Mouse (Mus musculus) CD8-positive naive resting alpha-beta T cell, adult 2 months (primary cell): ENCODE results near the gene Impdh1.
"Not testable (repeated sequence)": the region's sequence is repeated elsewhere in the genome, so short reads cannot be mapped to it uniquely, and the experiment has no call there.

Experiments
- DNase-seq, 2 experiments: peaks; one replicate each; pipeline ENCODE4 v3.0.0; 2022; ENCODE audit warnings: low read depth in 2 of 2, low spot score in 2 of 2

The Impdh1 gene

DNA sequence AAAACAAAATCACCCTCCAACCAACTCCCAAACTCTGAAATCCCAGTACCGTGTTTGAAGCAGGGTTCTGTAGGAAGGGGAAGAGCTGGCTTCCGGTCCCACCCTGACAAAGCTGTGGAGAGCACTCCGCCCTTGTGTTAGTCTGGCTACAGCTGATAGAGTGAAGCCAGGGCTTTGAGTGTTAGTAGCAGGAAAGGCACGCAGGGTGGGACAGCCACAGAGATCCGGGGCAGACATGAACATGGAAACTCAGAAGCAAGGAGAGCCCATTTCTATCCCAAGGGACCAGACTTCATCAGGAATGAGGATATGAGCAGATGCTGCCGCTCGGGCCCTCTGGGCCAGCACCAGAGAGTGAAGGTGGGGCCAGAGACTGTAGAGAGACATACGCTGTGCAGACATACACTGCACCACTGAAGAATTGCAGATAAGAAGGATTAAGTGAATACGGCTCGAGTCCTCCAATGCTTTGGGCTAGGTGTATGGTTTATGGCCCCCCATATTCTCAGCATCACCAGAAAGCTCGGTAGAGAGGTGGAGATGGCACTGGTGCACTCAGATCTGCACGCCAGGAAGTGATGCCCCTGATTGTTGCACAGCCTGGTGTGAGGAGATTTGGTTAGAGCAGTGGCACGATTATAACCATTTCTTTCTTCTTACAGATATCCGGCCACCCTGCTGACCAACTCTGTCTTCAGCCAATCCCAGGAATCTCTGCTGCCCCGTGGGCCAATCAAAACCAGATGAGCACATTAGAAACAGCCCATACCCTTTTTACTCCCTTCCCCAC lies 22.0 kb downstream of the Impdh1 start:
- DNase-seq = no peak

DNA sequence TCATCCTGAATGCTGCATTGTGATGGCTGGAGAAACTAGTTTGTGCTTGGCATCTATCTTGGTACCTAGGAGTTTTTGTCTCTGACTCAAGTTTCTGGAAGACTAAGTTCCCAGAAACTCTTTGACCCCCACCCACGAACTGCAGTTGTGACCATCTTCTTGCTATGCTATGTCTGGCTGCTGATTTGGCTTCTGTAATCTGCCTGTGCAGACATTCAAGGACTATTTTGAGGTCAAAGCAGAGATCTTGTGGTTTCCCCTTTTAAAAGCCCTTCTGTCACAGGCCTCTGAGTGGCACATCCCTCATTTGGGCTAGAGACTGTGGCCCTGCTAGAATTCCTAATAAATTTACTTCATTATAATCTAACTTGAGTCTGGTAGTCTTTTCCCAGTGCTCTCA lies 28.2 kb downstream of the Impdh1 start:
- no peak for DNase-seq

DNA sequence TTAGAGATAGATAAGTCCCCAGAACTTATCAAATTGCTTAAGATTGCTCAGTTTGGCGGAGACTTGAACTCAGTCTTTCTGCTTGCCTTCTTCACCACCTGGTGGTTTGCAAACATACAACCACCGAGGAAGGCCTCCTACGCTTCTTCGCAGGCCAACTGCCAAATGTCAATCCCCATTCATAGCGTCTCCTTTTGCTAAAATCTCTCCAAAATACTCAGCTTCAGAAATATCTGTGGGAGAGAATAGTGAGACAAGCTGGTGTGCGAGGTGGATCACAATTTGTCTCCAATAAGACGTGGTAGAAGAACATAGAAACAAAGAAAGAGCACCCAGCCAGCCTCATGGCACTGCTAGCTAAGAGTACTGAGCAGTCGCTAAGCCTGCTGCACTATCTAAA lies 36.3 kb downstream of the Impdh1 start:
- DNase-seq = no peak

DNA sequence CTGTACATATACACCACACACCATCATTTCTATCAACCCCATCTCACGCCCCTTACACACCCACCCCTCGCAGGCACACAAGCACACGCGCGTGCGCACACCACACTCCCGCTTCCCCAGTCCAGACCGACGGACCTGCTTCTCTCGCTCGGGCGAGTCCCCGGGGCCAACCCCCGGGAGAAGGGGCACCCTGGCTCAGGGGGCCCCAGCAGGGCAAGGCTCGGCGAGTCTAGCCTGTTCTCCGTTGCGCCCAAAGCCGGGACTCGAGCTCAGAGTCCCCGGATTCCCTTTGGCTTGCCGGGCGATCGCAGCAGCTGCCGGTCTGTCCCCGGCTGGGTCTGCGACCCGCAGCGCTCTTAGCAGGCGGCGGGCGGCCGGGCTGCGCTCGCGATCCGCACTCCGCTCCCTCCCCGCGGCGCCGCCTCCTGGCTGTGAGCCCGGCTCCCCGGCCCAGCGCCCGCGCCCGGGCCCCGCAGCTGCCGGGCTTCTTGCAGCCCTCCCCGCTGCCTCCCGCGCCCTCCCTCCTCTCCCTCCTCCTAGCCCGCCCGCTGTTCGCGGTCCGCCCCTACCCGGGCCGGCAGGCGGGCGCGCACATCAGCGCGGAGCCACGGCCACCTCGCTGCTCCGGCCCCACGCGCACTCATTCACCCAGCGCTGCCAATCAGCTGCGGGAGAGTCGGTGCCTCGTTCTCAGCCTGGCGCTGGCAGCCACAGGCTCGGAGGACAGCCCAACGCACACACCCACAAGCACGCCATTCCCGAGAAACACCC lies 37.1 kb downstream of the Impdh1 start, which contains the start of gene Prrt4:
Gene Prrt4, minus strand, starts transcription at position 697 of the 771 bp plus-strand sequence.
- peak in 1 of 2 experiments; percentile 7 for DNase-seq

DNA sequence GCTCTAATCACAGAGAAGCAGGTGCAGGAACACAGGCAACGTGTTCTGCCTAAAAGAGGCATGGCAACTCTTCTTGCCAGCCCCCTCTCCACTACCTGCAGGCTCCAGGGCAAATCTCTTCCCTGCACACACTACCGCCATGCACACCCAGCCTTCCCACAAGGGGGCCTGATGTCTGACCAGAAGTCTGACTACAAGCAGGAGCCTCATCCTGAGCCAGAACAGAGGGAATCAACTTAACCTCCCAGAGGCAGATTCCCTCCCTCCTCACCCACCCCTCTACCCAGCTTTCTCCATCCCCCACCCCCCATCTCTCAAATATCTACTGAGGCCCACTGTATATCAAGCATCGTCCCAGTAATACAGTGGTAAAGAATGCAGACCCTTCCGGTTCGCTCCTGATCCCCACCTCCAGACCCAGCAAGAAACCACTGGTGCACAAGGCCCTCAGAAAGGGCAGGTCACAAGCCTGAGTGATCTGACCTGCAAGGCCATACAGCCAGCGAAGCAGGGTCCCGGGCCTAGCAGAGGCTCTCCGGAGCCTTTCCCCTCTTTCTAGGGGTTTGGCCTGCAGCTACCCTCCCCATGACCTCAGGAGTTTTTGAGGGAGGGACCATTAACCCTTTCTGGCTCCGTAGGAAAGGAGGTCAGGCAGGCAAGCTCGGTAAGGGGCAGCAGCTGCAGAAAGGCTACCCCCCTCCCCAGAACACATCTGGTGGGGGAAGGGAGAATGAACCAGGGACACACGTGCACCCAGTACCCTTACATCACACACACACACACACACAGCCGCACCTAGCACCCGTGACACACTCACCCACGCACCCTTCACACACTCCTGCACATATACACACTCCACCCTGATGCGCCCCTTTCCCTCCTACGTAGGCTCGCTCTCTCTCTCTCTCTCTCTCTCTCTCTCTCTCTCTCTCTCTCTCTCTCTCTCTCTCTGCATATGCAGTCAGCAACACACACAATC lies 38.0 kb downstream of the Impdh1 start:
- no peak for DNase-seq

DNA sequence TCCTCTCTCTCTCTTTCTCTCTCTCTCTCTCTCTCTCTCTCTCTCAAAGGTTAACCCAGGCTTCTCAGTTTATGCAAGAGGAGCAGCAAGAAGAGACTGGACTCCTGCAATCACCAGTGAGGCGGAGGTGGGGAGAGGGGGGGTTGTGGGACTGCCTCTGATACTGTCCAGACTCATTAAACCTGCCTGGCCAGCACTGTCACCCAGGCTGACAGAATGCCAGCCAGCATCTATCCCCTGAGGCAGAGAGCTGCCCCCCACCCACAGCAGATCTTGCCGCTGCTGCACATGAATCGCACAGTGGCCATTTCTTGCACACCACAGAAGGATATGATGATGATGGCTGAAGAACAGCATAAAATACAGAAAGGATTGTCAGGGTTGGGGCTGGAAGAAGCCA lies 41.1 kb downstream of the Impdh1 start:
- DNase-seq = no peak

DNA sequence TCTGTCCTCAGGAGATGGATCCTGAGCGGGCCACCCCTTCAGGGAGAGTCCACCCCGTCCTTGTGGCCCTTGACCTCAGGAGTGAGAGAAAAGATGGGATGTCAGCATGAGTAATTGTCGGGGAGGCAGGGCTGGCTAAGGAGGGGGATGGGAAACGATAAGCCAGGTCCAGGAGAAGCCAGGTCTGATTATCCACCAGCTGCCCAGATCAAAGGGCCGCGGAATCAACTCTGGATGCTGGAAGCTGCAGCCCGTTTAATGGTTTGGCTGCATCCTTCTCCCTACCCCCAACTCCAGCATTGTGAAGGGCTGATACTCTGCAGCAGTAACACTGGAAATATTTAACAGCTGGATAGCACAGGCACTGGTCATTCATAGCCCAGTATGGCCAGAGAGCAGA lies 41.8 kb downstream of the Impdh1 start:
- no peak for DNase-seq

DNA sequence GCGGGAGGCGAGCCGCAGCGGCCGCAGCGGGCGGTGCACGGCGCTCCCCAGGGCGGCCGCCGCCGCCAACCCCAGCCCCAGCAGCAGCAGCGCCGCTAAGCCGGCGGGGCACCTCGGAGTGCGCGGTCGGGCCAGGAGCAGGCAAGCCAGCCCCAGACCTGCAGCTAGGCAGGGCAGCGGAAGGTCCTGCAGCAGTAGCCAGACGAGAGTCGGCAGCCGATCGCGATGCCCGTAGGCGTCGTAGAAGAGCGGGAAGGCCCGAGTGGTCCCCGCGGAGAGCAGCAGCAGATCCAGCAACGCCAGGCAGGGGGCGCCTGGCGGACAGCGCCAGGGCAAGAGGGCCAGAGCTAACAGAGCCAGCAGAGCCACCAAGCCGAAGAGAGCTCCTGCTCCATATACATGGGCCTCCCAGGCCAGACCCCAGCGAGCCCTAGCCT lies 45.2 kb downstream of the Impdh1 start:
- peak; percentile 55 to 71 for DNase-seq

DNA sequence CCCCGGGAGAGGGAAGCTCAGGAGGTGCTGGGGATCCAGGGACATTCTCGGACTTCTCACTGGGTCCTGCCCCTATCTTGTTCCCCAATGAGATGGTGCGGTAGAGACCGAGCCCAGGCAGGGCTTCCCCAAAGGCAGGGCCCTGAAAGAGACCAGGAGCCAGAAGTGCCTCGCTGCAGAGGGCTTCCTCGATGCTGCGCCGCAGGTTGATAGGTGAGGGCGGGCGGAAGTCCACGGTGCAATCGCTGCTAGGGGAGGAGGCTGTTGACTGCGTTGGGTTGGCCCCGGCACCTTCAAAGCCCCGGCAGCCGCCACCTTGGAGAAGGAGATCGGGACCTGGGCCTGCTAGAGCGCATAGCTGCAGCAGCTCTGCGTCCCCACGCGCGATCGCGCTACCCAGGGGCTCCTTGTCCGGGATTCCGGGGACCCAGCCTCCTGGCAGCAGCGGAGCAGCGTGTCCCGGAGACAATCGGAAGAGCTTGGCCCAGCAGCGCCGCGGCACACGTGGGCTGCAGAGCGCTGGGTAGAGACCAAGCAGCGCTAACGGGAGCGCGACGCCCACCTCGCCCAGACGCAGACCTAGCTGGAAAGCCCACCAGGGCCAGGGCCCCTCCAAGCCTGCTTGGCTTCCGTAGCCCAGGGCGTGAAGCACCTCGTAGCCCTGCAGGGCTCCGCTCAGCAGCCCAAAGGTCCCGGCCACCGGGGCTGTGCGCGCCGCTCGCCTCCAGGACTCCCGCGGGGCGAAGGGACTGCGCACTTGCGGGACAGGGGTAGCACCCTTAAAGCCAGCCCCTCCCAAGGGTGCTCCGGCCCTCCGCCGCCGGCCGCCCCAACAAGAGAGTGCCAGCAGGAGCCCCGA lies 45.9 kb downstream of the Impdh1 start:
- peak; percentile 69 to 72 for DNase-seq

DNA sequence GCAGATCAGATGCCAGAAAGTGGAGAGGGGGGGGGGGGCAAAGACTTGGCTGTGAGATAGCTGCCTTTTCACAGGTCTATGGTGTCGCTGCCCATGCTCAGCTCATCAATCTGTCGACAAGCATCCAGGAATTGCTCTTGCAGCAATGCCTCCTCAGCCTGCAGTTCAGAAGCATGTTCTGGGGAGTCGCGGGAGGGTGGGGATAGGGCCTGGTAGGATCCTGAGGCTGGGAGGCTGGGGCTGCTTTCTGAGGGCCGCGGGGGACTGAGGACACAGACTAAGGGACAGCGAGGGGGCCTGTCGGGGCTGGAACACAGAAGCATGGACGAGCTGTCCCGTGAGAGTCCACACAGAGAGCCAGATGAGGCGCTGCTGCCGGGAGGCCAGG lies 46.5 kb downstream of the Impdh1 start:
- no peak for DNase-seq

DNA sequence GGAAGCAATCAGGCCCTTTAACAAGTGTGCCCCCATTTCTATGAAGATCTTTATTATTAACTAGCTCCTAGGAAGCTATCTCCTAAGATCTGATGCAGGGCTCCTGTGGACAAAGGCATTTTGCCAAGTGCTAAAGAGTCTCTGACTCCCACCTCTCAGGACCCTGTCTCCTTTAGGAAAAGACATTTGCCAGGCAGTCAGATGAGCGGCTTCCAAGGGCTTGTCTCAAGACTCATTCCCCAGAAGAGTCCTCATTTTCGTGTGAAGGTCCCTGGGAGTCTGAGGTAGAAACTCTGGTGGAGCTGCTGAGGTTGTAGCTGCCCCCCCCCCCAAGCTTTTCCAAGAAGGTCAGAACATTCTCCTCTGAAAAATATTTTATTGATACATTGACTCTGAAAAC lies 47.3 kb downstream of the Impdh1 start:
- DNase-seq = no peak

DNA sequence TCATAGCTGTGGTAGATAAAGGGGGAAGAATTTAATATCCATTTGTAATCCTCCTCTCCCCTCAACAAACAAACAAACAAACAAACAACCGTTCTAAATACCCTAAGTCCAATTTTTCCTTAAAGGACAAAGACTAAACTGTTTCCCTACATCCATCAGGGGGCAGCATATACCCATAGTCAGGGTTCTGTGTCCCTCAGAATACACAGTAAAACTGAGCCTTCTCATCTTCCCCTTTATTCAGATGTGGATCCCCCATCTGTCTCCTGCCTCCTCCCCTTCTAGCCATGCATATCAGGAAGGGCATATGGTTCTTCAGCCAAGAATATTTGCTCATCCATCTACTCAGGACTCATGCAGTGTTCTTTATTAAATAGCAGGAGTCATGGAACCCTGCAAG lies 50.0 kb downstream of the Impdh1 start:
- peak; percentile 29 to 54 for DNase-seq

DNA sequence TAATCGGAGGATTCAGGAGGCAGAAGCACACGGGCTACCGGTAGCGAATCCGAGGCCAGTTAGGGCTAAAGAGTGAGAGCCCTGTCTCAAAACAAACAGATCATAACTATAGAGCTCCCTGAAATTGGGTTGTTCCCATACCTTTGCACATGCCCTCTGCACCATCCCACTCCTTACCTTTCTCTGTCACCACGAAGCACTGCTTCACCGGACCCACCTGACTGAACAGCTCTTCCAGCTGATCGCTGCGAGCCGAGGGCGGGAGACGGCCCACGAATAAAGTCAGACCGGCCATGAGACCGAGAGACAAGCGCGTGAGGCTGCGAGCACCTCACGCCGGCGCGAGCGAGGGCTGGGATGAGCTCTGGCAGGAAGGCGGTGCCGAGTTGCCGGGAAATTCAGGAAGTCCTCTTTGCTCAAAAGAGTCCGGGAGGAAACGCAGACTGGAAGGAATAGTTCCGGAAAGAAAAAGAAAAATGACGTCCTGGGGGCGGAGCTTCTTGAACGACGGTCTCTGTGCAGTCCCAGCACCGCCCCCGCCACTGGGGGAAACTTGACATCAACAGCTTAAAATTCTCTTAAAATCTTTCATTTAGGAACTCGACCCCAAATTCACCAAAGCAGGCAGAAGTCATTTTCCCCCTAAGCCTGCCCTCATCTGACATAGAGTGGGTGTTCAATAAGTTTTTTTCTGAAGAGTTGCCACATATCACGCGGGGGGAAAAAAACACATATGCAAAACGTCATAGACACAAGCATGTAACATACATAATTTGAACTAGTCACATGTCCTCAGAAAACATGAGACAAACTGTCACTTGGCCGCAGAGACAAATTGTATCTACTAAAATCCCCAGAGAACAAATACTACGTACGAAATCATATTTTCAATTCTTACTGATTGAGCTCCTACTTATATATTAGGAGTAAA lies 51.6 kb downstream of the Impdh1 start, which contains the start of gene Rbm28:
Gene Rbm28, minus strand, starts transcription at position 693 of the 931 bp plus-strand sequence.
- DNase-seq = peak; percentile 84 to 88

DNA sequence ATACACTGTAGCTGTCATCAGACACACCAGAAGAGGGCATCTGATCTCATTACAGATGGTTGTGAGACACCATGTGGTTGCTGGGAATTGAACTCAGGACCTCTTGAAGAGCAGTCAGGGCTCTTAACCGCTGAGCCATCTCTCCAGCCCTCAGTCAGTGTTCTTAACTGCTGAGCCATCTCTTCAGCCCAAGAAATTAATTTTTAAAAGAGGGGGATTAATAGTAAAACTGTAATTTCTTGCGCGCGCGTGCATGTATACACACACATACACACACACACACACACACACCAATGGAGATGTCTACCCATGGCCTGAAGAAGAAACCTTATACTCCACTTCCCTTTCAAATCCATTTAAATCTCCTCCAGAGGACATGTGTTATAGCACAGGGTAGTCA lies 54.9 kb downstream of the Impdh1 start:
- DNase-seq = not testable (repeated sequence)

DNA sequence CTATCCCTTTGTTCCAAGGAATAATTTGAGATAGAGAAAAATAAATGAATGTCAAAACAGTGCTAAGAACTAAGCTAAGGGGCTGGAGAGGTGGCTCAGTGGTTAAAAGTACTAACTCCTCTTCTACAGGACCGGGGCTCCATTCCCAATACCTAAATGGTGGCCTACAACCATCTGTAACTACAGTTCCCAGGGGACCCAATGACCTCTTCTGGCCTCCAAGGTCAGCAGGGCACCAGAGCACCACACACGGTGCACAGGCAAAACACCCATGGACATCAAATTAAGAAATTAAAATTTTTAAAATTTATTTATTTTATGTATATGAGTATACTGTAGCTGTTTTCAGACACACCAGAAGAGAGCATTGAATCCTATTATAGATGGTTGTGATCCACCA lies 55.4 kb downstream of the Impdh1 start:
- DNase-seq = no peak

DNA sequence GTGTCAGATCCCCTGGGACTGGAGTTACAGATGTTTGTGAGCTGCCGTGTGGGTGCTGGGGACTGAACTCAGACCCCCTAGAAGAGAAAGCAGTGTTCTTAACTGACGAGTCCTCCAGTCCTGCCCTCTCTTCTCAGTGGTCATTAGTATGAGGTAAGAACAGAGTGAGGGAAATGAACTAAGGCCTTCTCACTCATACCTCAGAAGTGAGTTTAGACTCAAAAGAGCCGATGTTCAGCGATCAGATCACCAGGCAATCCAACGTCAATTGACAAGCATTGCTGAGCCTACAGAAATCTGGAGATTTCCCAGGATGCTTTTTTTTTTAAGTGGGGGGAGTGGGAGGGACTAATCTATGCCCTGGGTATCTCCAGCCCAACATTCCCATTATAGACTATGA lies 59.8 kb downstream of the Impdh1 start:
- DNase-seq = no peak
